Mouse (Mus musculus): ENCODE data around the gene Myl6b.

- TF ChIP-seq CHD1 (IDR thresholded peaks at IDR 0.05; ENCODE audit: low read depth, low read length) (no peak), RCOR1 (conservative IDR thresholded peaks at IDR 0.05; ENCODE audit: low read depth, low read length) (no peak), TCF12 (IDR thresholded peaks at IDR 0.05; ENCODE audit: low read depth, low read length) (no peak), CTCF (conservative IDR thresholded peaks at IDR 0.05 in 1 of 2, IDR thresholded peaks at IDR 0.05 in 1 of 2; ENCODE audit: low read depth in 2 of 2, low read length in 2 of 2) (no peak), E2F4 (IDR thresholded peaks at IDR 0.05; ENCODE audit: insufficient replicate concordance, low read depth, low read length) (no peak), POLR2A (IDR thresholded peaks at IDR 0.05; ENCODE audit: low read depth, low read length) (no peak), ZKSCAN1 (IDR thresholded peaks at IDR 0.05; ENCODE audit: borderline replicate concordance, low read depth, low read length) (no peak), USF2 (conservative IDR thresholded peaks at IDR 0.05; ENCODE audit: low read depth, low read length) (no peak), MAZ (IDR thresholded peaks at IDR 0.05; ENCODE audit: low read depth, low read length) (no peak), HCFC1 (IDR thresholded peaks at IDR 0.05; ENCODE audit: low read depth, low read length) (no peak), ZC3H11A (IDR thresholded peaks at IDR 0.05; ENCODE audit: low read depth, low read length) (no peak), UBTF (IDR thresholded peaks at IDR 0.05; ENCODE audit: low read depth, low read length) (no peak), EP300 (IDR thresholded peaks at IDR 0.05; ENCODE audit: low read length) (no peak), POLR2AphosphoS2 (IDR thresholded peaks at IDR 0.05; ENCODE audit: low read depth, low read length) (no peak)
Measured at GRCm38 (mm10) chr10:128489380-128489779, 9.1 kb downstream of the Myl6b start.

Data from CH12.LX (cell line).